Comparison of ENCODE assay signal across 20 mouse cellular contexts in genomic region chr4:105879891-105880290, GRCm38 (mm10).
"Had no signal": no experiment of that assay in that cellular context is flagged by ENCODE, and none has a peak within 500 bp of the region (broad histone marks: within the 10 kb centered on the region; RNA-seq: fewer than 3 reads in every experiment).

No protein-coding gene starts in this region.

- H3K4me3 ChIP-seq: limb, embryonic 15.5 days; megakaryocyte, embryonic 14.5 days; midbrain, embryonic 10.5 days; midbrain, embryonic 13.5 days; myocyte; neural tube, embryonic 13.5 days had no signal

- H3K4me1 ChIP-seq: megakaryocyte, embryonic 14.5 days; midbrain, embryonic 10.5 days; midbrain, embryonic 13.5 days; neural tube, embryonic 13.5 days had no signal

- H3K9me3 ChIP-seq: limb, embryonic 15.5 days; megakaryocyte, embryonic 14.5 days; midbrain, embryonic 10.5 days; midbrain, embryonic 13.5 days; neural tube, embryonic 13.5 days had no signal

- DNase-seq: kidney, adult 9 months; kidney, postnatal 14 days; kidney, postnatal 4 days; left cerebral cortex, postnatal 4 days; liver, postnatal 0 days; lung, embryonic 14.5 days; lung, postnatal 36 days; retina, postnatal 1 day; thymus, adult 18-20 months; thymus, postnatal 36 days had no signal

- ATAC-seq: liver, postnatal 0 days; lung, postnatal 0 days; midbrain, embryonic 13.5 days; midbrain, embryonic 16.5 days had no signal

- H3K36me3 ChIP-seq: limb, embryonic 15.5 days; midbrain, embryonic 10.5 days; midbrain, embryonic 13.5 days; neural tube, embryonic 13.5 days had no signal

- H3K4me2 ChIP-seq: limb, embryonic 15.5 days; liver, embryonic 11.5 days; lung, embryonic 14.5 days; midbrain, embryonic 13.5 days; neural tube, embryonic 13.5 days had no signal

- H3K27ac ChIP-seq: limb, embryonic 15.5 days; liver, embryonic 14.5 days; midbrain, embryonic 10.5 days; midbrain, embryonic 13.5 days; neural tube, embryonic 13.5 days had no signal

- H3K9ac ChIP-seq: limb, embryonic 15.5 days; liver, embryonic 14.5 days; liver, postnatal 0 days; lung, embryonic 14.5 days; midbrain, embryonic 13.5 days; neural tube, embryonic 13.5 days had no signal

- H3K27me3 ChIP-seq: midbrain, embryonic 13.5 days; neural tube, embryonic 13.5 days had no signal
